Mouse (Mus musculus) heart, embryonic 15.5 days (tissue): ENCODE results near the gene Gm10447. TPM values are rescaled to one million over a fixed set of nuclear protein-coding genes. Genes with fewer than 3 reads are reported as not detected.
"Not testable (repeated sequence)": the region's sequence is repeated elsewhere in the genome, so short reads cannot be mapped to it uniquely, and the experiment has no call there.

Experiments
- ATAC-seq: fragments of 200-750 bp; cut with Nextera tagmentation; replicated peaks from 2 replicates; pipeline ENCODE4 v1.8.0; 2017; ENCODE audit warnings: low read depth, moderate TSS enrichment; ENCODE audit not compliant: insufficient number of reproducible peaks, insufficient read depth, low FRiP score
- H3K27ac ChIP-seq: fragments of 300-500 bp; sonication (generic); 2 replicates; pipeline ENCODE4 v1.5.1; 2015; ENCODE audit warnings: mild to moderate bottlenecking, inconsistent platforms
- H3K27me3 ChIP-seq: fragments of 300-500 bp; sonication (generic); 2 replicates; pipeline ENCODE4 v1.6.1; 2015; ENCODE audit warnings: inconsistent platforms
- H3K36me3 ChIP-seq: fragments of 300-500 bp; sonication (generic); 2 replicates; pipeline ENCODE4 v1.6.1; 2015; ENCODE audit warnings: mild to moderate bottlenecking, inconsistent platforms
- H3K4me1 ChIP-seq: fragments of 300-500 bp; sonication (generic); replicated peaks from 2 replicates; pipeline ENCODE4 v1.6.1; 2015; ENCODE audit warnings: inconsistent platforms
- H3K4me2 ChIP-seq: fragments of 300-500 bp; sonication (generic); 2 replicates; pipeline ENCODE4 v1.6.1; 2015; ENCODE audit warnings: inconsistent platforms, mild to moderate bottlenecking, moderate library complexity
- H3K4me3 ChIP-seq: fragments of 300-500 bp; sonication (generic); 2 replicates; pipeline ENCODE4 v1.5.1; 2015; ENCODE audit warnings: mild to moderate bottlenecking, inconsistent platforms
- H3K9ac ChIP-seq: fragments of 300-500 bp; sonication (generic); 2 replicates; pipeline ENCODE4 v1.6.1; 2015; ENCODE audit warnings: mild to moderate bottlenecking, inconsistent platforms
- H3K9me3 ChIP-seq: fragments of 300-500 bp; sonication (generic); replicated peaks from 2 replicates; pipeline ENCODE4 v1.6.1; 2016; ENCODE audit warnings: inconsistent platforms
- WGBS: fragments of 180-500 bp; shearing (Covaris S2); methylation state at CpG from one replicate; pipeline ENCODE4 v1.1.7; 2015; ENCODE audit warnings: mixed read lengths; 5-methylcytosine and 5-hydroxymethylcytosine counted together
- polyA plus RNA-seq: library from polyadenylated mRNA; unstranded; fragments of >200 nt; fragmentation: Nextera tagmentation; extraction: Ambion mirVana; gene quantifications from 2 replicates; pipeline ENCODE4 v1.2.1, GENCODE M21; 2015

The Gm10447 gene
- polyA plus RNA-seq, 1 experiment from 2014 or later: not detected

DNA sequence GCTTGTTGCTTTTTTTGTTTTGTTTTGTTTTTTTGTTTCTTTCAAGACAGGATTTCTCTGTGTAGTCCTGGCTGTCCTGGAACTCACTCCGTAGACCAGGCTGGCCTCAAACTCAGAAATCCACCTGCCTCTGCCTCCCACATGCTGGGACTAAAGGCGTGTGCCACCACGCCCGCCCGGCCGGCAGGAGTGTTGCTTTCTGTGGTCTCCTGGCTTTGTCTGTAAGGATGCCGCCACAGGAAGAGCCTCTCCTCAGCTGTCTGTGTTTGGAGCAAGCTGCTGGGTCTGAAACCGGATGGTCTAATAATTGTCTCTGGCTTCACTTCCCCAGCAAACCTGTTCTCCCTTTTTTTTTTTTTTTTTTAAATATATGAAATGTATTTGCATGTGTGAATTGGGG, 21.4 kb downstream of the Gm10447 start:
- Histone ChIP-seq H3K9ac (no peak overlapping the region), H3K27ac (no peak overlapping the region), H3K4me3 (no peak overlapping the region), H3K36me3 (no peaks in the 10 kb centered on the region), H3K27me3 (no peaks in the 10 kb centered on the region), H3K4me1 (peaks cover 6% of the 10 kb centered on the region), H3K9me3 (no peaks in the 10 kb centered on the region), H3K4me2 (no peak overlapping the region)
- 72% methylated on average over 8 of the region's 8 CpGs for WGBS
- no peak for ATAC-seq

DNA sequence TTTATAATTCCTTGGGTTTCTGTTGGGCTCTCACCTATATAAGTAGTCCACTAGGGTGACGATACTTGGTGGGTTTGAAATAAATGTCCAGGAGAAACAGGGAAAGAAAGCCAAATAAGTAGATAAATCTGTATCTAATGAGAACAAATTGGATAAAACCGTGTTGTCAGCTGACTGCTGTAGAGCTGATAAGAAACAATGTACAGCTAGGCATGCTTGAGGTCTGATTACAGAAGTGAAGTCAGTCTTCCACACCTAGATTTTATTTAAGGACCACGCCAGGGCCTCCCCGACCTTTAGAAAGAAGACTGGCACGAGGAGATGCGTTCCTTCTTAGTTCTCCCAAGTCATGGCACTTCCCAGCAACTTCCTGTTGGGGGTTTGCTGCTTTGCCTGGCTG, 23.9 kb downstream of the Gm10447 start:
- Histone ChIP-seq H3K4me1 (peaks cover 14% of the 10 kb centered on the region), H3K9me3 (no peaks in the 10 kb centered on the region), H3K4me3 (no peak overlapping the region), H3K36me3 (peaks cover 8% of the 10 kb centered on the region), H3K4me2 (no peak overlapping the region), H3K27ac (no peak overlapping the region), H3K9ac (no peak overlapping the region), H3K27me3 (no peaks in the 10 kb centered on the region)
- WGBS: 43% methylated on average over 6 of the region's 6 CpGs
- ATAC-seq: no peak

DNA sequence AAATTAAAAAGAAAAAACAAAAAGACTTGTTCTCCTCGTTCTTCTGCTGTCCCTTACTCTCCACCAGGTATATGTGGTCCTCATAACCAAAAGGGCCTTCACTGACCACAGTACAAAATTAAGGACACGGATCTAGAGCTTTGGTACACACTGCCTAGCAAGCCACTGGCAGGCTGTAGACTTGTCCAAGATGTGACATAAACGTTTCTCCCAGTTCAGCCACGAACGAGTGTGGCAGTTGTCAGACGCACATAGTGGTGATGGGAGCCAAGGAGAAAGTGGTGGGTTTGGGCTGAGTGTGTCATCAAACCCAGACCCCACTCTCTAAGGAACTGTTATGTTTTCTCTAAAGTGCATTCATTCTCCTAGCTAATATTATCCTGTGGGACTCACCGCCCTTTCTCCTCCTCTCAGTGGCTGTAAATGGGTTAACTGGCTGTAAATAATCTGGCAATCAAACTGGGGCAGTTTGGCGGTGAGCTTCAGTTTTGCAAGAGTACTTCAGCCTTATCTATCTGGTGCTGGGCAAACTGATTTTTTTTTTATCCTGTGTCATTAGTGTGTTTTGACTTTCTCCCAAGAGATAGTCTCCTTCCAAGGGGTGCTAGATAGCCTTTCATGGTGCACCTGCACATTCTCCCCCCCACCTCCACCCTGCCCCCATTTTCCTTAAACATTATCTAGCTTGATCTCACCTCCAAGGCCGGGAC, 25.4 kb downstream of the Gm10447 start:
- Histone ChIP-seq H3K4me1 (peaks cover 17% of the 10 kb centered on the region), H3K9me3 (no peaks in the 10 kb centered on the region), H3K27ac (peak overlapping the region; percentile 83), H3K36me3 (peaks cover 15% of the 10 kb centered on the region), H3K4me2 (peak overlapping the region; percentile 71), H3K9ac (peak overlapping the region; percentile 20; the same call in 1 of the 2 replicates), H3K27me3 (no peaks in the 10 kb centered on the region), H3K4me3 (peak overlapping the region; percentile 73)
- peak; percentile 2; the same call in 1 of the 2 replicates for ATAC-seq
- 12% methylated on average over 9 of the region's 9 CpGs for WGBS

DNA sequence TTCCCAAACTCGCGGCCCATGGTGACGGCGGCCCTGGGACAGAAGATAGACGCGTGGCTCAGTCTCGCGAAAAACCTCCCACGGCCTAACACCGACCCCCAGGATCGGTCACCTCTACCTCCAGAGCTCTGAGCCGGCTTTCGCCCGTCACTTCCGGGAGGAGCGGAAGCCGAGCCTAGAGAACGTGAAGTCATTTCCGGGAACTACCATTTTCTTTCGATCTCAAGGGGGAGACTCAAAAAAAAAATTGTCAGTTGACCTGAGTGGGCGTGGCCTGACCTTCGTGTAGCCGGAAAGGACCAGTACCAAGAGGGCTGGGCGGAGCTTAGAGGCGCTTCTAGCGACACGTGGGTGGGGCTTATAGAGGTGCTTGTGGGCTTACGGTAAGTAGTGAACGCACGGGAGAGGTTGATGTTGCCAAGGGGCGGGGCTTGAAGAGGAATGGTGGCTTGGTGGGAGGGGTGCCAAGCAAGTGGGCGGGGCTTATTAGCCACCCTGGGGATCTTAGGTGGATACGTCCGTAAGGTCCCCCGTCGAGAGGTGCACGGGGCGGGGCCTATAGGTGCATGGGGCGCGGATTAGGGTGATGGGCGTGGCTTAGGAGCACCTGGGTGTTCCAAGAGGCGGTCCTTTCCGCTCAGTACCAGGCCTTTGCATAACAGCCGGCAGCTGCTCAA, 26.1 kb downstream of the Gm10447 start, which contains the start of the genes Uqcrq and Gdf9:
Uqcrq (minus strand) TSS at position 162 of the 677 bp plus-strand sequence.
Gdf9 (plus strand) TSS at position 354 of the 677 bp plus-strand sequence.
- ATAC-seq: peak; percentile 95
- Histone ChIP-seq H3K4me3 (peak within 1 kb of the TSS; percentile 73), H3K27ac (peak within 1 kb of the TSS; percentile 83), H3K4me1 (peaks cover 18% of the 10 kb centered on the region), H3K9ac (peak within 1 kb of the TSS; percentile 76), H3K27me3 (no peaks in the 10 kb centered on the region), H3K9me3 (no peaks in the 10 kb centered on the region), H3K4me2 (peak within 1 kb of the TSS; percentile 71), H3K36me3 (peaks cover 15% of the 10 kb centered on the region)
- under 1% methylated on average over 44 of the region's 44 CpGs for WGBS

DNA sequence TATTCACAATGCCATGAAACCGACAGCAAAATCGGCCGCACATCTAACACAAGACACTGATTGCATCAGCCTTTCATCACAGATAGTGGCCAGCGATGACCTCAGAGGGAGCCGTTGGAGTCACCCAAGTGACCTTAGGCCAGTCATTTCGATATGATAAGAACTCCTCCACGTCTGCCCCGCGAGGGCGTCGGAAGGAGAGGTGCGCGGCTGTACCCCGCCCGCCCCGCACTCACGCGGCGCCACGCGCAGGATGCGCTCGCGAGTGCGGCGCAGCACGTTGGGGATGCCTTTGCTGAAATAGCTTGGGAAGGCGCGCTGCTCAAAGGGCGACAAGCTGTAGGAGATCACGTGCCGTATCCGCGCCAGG, 26.6 kb downstream of the Gm10447 start:
- H3K4me1 ChIP-seq: peaks cover 22% of the 10 kb centered on the region
- under 1% methylated on average over 34 of the region's 34 CpGs for WGBS
- ATAC-seq: peak; percentile 25; the same call in 1 of the 2 replicates
- H3K9ac ChIP-seq: peak overlapping the region; percentile 76
- H3K9me3 ChIP-seq: no peaks in the 10 kb centered on the region
- H3K4me2 ChIP-seq: peak overlapping the region; percentile 70
- peak overlapping the region; percentile 73 for H3K4me3 ChIP-seq
- peak overlapping the region; percentile 83 for H3K27ac ChIP-seq
- H3K27me3 ChIP-seq: no peaks in the 10 kb centered on the region
- peaks cover 15% of the 10 kb centered on the region for H3K36me3 ChIP-seq

DNA sequence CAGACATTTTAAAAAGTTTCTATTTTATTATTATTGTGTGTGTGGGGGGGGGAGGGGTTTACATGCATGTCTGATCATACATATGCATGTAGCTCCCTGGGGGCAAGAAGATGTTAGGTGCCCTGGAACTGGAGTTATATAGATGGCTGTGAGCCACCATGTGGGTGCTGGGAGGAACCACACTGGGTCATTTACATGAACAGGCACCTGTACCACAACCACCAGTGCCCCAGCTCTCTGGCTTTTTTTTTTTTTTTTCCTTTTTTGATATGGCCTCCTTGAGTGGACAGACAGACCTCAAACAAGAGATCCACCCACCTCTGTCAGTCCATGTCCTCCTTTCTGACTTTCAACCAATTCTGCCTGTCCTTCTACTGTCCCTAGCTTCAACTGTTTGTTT, 27.7 kb downstream of the Gm10447 start:
- peaks cover 15% of the 10 kb centered on the region for H3K36me3 ChIP-seq
- no peak for ATAC-seq
- H3K27me3 ChIP-seq: no peaks in the 10 kb centered on the region
- H3K4me1 ChIP-seq: peaks cover 27% of the 10 kb centered on the region
- no peaks in the 10 kb centered on the region for H3K9me3 ChIP-seq
- H3K9ac ChIP-seq: 0 out of 2 replicates have a peak overlapping the region, but pooled peaks have one; percentile 24
- H3K27ac ChIP-seq: no peak overlapping the region
- H3K4me3 ChIP-seq: peak overlapping the region; percentile 73
- peak overlapping the region; percentile 70 for H3K4me2 ChIP-seq

DNA sequence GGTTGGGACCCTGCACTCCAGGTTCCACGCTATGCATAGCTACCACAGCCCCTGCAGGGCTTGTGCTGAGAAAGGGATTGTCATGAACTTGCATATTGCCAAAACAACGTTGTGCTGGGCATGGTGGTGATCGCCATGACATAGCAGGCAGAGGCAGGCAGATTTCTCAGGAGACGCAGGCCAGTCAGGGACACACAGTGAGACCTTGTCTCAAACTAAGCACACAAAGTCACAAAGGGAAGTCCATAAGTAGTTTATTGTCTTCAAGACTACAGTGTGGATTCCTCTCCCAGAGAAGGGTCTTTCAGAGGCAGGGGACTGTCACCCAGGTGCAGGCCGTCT, 28.2 kb downstream of the Gm10447 start:
- Histone ChIP-seq H3K9ac (no peak overlapping the region), H3K9me3 (no peaks in the 10 kb centered on the region), H3K4me3 (no peak overlapping the region), H3K27me3 (no peaks in the 10 kb centered on the region), H3K27ac (no peak overlapping the region), H3K36me3 (peaks cover 15% of the 10 kb centered on the region), H3K4me1 (peaks cover 27% of the 10 kb centered on the region), H3K4me2 (no peak overlapping the region)
- WGBS: 92% methylated on average over 5 of the region's 5 CpGs
- ATAC-seq: no peak

DNA sequence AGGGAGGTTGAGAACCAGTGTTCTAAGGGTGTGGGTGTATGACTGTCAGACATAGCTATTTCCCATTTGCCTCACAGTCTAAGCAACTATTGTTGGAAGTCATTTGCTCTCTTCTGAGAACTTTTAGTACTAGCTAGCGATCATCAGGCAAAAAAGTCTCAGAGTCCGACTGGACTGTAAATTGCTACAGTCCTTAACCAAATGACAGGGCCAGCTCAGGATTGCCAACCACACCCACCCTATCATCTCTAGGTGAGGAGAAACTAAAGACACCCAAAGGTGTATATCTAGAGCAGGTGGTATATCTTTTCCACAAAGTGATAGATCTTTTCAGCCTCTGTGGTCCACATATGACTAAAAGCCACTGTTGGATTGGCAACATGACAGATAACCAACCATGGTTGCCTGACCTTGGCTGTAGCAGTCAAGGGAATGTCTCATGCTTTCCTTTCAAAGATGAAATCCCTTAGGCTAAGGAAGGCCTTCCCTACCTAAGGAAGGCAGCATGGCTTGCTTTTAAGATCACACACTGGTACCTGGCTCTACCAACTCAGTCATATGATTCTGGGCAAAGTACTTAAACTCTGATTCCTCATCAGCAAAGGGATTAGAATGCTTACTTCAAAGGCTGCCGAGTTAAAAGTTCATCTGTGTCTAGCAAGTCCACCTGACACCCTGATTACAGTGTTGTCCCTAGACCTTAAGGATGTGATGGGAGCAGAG, 28.8 kb downstream of the Gm10447 start:
- Histone ChIP-seq H3K36me3 (peaks cover 15% of the 10 kb centered on the region), H3K27ac (no peak overlapping the region), H3K4me3 (no peak overlapping the region), H3K4me2 (no peak overlapping the region), H3K4me1 (peaks cover 27% of the 10 kb centered on the region), H3K9me3 (no peaks in the 10 kb centered on the region), H3K9ac (no peak overlapping the region), H3K27me3 (no peaks in the 10 kb centered on the region)
- WGBS: 94% methylated on average over 3 of the region's 3 CpGs
- no peak for ATAC-seq

DNA sequence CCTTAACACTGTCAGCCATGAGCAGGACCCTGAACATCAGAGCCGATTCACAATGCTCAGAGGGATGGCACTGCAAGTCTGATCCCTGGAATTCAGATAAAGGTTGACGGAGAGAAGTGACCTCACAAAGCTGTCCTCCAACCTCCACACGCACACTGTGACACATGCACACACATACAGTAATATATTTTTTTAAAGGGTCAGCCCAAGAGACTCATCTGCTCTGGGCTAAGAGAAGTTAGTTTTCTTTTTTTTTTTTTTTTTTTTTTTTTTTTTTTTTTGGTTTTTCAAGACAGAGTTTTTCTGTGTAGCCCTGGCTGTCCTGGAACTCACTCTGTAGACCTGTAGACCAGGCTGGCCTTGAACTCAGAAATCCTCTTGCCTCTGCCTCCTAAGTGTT, 30.0 kb downstream of the Gm10447 start:
- not testable (repeated sequence) for H3K27me3 ChIP-seq, H3K4me3 ChIP-seq, H3K4me2 ChIP-seq, H3K9me3 ChIP-seq, ATAC-seq, H3K9ac ChIP-seq, H3K27ac ChIP-seq
- 55% methylated on average over 3 of the region's 3 CpGs for WGBS
- Histone ChIP-seq H3K4me1 (peaks cover 27% of the 10 kb centered on the region), H3K36me3 (peaks cover 15% of the 10 kb centered on the region)

DNA sequence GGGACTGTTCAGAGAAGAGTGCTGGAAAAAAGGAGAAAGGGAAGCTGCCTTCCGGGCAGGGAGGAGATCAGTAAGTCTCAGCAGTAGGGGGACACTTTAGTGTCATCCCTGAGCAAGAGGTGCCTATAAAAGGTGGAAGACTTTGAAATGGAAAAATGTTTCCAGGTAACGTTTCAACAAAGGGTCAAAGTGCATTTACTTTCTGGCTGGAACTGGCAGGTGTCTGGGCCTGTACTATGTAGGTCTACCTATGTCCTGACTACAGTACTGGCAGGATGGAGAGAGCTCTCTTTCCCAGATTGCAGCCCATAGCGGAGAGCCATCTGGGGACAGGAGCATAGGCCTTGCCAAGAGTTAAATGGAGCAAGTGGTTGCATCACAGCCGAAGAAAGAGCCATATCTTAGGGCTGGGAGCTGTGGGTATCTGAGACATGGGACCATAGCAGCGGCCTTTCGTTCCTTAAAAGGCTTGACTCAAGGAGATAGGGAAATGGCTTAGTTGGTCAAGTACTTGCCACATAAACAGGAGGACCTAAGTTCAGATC, 31.1 kb downstream of the Gm10447 start:
- 75% methylated on average over 6 of the region's 6 CpGs for WGBS
- no peak overlapping the region for H3K27ac ChIP-seq
- H3K4me3 ChIP-seq: no peak overlapping the region
- no peaks in the 10 kb centered on the region for H3K9me3 ChIP-seq
- ATAC-seq: no peak
- H3K36me3 ChIP-seq: peaks cover 19% of the 10 kb centered on the region
- H3K27me3 ChIP-seq: no peaks in the 10 kb centered on the region
- H3K4me2 ChIP-seq: no peak overlapping the region
- peaks cover 21% of the 10 kb centered on the region for H3K4me1 ChIP-seq
- H3K9ac ChIP-seq: no peak overlapping the region

DNA sequence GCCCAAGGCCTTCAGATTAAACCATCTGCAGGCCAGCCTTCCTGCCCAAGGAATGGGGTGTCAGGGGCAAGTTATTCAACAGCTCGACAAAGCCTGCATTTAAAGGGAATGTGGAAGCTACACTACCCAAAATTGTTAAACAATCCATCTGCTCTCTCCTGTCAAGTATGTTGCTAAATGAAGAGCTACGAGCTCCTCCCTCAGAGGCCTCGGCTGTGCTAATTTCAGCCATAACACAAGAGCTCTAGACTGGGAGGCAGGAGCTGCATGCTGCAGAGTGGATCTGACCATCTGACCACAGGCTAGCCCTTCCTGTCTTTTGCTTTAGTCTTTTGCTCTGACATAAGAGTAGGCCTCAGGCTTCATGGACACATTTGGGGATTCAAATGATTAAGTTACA, 31.7 kb downstream of the Gm10447 start:
- H3K27ac ChIP-seq: 0 out of 2 replicates have a peak overlapping the region, but pooled peaks have one; percentile 13
- 42% methylated on average over 3 of the region's 3 CpGs for WGBS
- no peak for ATAC-seq

More for the DNA sequence above, 31.7 kb downstream of the Gm10447 start:
- Histone ChIP-seq H3K9me3 (no peaks in the 10 kb centered on the region), H3K36me3 (peaks cover 21% of the 10 kb centered on the region), H3K27me3 (no peaks in the 10 kb centered on the region), H3K4me1 (peaks cover 21% of the 10 kb centered on the region), H3K9ac (no peak overlapping the region), H3K4me2 (no peak overlapping the region), H3K4me3 (no peak overlapping the region)
